Mouse (Mus musculus) stomach, embryonic 16.5 days (tissue): ENCODE data around the gene Jazf1. TPM values are rescaled to one million over a fixed set of nuclear protein-coding genes. Genes with fewer than 3 reads are reported as not detected.

ENCODE experiments used
- ATAC-seq: fragments of 200-750 bp; cut with Nextera tagmentation; 2 replicates; pipeline ENCODE4 v1.8.0; 2017; ENCODE audit warnings: moderate number of reproducible peaks, moderate TSS enrichment; ENCODE audit not compliant: insufficient read depth, low FRiP score
- H3K27ac ChIP-seq: fragments of 300-500 bp; sonication (generic); 2 replicates; pipeline ENCODE4 v1.5.1; 2014; ENCODE audit warnings: low read length
- H3K27me3 ChIP-seq: fragments of 300-500 bp; sonication (generic); 2 replicates; pipeline ENCODE4 v1.6.1; 2014; ENCODE audit warnings: low read length, control low read depth, mixed read lengths; ENCODE audit not compliant: control insufficient read depth, insufficient read depth
- H3K36me3 ChIP-seq: fragments of 300-500 bp; sonication (generic); 2 replicates; pipeline ENCODE4 v1.6.1; 2014; ENCODE audit warnings: low read length; ENCODE audit not compliant: control insufficient read depth, insufficient read depth
- H3K4me1 ChIP-seq: fragments of 300-500 bp; sonication (generic); 2 replicates; pipeline ENCODE4 v1.6.1; 2014; ENCODE audit warnings: low read length, control low read depth, mixed read lengths; ENCODE audit not compliant: control insufficient read depth, insufficient read depth
- H3K4me2 ChIP-seq: fragments of 300-500 bp; sonication (generic); 2 replicates; pipeline ENCODE4 v1.6.1; 2014; ENCODE audit warnings: low read depth, low read length, mixed read lengths
- H3K4me3 ChIP-seq: fragments of 300-500 bp; sonication (generic); replicated peaks from 2 replicates; pipeline ENCODE4 v1.5.1; 2014; ENCODE audit warnings: mild to moderate bottlenecking, low read length
- H3K9ac ChIP-seq: fragments of 300-500 bp; sonication (generic); 2 replicates; pipeline ENCODE4 v1.6.1; 2014; ENCODE audit warnings: low read length
- H3K9me3 ChIP-seq: fragments of 300-500 bp; sonication (generic); replicated peaks from 2 replicates; pipeline ENCODE4 v1.6.1; 2016; ENCODE audit warnings: low read length, control low read depth; ENCODE audit not compliant: control insufficient read depth
- WGBS: fragments of 180-500 bp; shearing (Covaris S2); extraction: QIAGEN DNeasy Blood & Tissue Kit; methylation state at CpG from one replicate; pipeline ENCODE4 v1.1.7; 2014; 5-methylcytosine and 5-hydroxymethylcytosine counted together
- polyA plus RNA-seq: library from polyadenylated mRNA; unstranded; fragments of >200 nt; fragmentation: Nextera tagmentation; extraction: Ambion mirVana; gene quantifications from 2 replicates; pipeline ENCODE4 v1.2.1, GENCODE M21; 2015

Gene Jazf1
- polyA plus RNA-seq, 1 experiment from 2014 or later: 8.3 TPM

GRCm38 (mm10) chr6:52954441-52954840 lies 114.0 kb downstream of the Jazf1 start:
- WGBS: 44% methylated on average over 9 of the region's 9 CpGs
- Histone ChIP-seq H3K9ac (no peak overlapping the region), H3K27ac (peak overlapping the region; percentile 51), H3K4me2 (no peak overlapping the region), H3K9me3 (no peaks in the 10 kb centered on the region), H3K36me3 (no peaks in the 10 kb centered on the region), H3K4me1 (peaks cover 16% of the 10 kb centered on the region), H3K27me3 (no peaks in the 10 kb centered on the region), H3K4me3 (no peak overlapping the region)
- peak; percentile 64; the same call in 1 of the 2 replicates for ATAC-seq

GRCm38 (mm10) chr6:52952526-52952900 lies 115.9 kb downstream of the Jazf1 start:
- Histone ChIP-seq H3K4me1 (peaks cover 16% of the 10 kb centered on the region), H3K9ac (no peak overlapping the region), H3K27me3 (no peaks in the 10 kb centered on the region), H3K27ac (no peak overlapping the region), H3K9me3 (no peaks in the 10 kb centered on the region), H3K36me3 (no peaks in the 10 kb centered on the region), H3K4me3 (no peak overlapping the region), H3K4me2 (no peak overlapping the region)
- WGBS: 70% methylated on average over 8 of the region's 8 CpGs
- no peak for ATAC-seq

- no peaks in the 10 kb centered on the region for H3K36me3 ChIP-seq
- peaks cover 16% of the 10 kb centered on the region for H3K4me1 ChIP-seq
- H3K9ac ChIP-seq: no peak overlapping the region
- ATAC-seq: 0 out of 2 replicates have a peak, but pooled peaks have one; percentile 29
- H3K4me3 ChIP-seq: no peak overlapping the region
- H3K4me2 ChIP-seq: no peak overlapping the region
- no peaks in the 10 kb centered on the region for H3K9me3 ChIP-seq
- WGBS: 71% methylated on average over 7 of the region's 7 CpGs
- no peaks in the 10 kb centered on the region for H3K27me3 ChIP-seq
- no peak overlapping the region for H3K27ac ChIP-seq
Observed at GRCm38 (mm10) chr6:52951871-52952525, 116.4 kb downstream of the Jazf1 start.

GRCm38 (mm10) chr6:52950371-52950770 lies 118.1 kb downstream of the Jazf1 start:
- H3K4me1 ChIP-seq: peaks cover 15% of the 10 kb centered on the region
- H3K9me3 ChIP-seq: no peaks in the 10 kb centered on the region
- 62% methylated on average over 5 of the region's 5 CpGs for WGBS
- H3K27ac ChIP-seq: no peak overlapping the region
- ATAC-seq: no peak
- H3K4me2 ChIP-seq: no peak overlapping the region
- no peak overlapping the region for H3K4me3 ChIP-seq
- H3K27me3 ChIP-seq: no peaks in the 10 kb centered on the region
- H3K9ac ChIP-seq: no peak overlapping the region
- H3K36me3 ChIP-seq: no peaks in the 10 kb centered on the region

DNA sequence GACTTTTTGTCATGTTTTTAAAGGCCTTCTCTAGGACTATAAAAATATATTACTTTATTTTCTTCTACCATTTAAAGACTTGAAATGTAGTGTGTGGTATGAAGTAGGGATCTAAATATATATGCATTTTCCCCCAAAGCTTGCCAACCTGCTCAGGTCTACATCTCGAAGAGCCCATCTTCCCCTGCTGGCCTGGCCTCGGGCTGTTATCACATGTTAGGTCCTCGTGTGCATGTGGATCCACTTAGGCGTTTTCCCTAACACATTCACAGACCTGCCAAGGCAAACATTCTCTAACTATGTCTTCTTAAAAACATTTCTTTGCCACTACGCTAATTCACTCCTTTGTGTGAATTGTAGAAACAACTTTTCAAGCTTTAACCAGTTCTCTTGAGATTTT lies 125.9 kb downstream of the Jazf1 start:
- no peak for ATAC-seq

DNA sequence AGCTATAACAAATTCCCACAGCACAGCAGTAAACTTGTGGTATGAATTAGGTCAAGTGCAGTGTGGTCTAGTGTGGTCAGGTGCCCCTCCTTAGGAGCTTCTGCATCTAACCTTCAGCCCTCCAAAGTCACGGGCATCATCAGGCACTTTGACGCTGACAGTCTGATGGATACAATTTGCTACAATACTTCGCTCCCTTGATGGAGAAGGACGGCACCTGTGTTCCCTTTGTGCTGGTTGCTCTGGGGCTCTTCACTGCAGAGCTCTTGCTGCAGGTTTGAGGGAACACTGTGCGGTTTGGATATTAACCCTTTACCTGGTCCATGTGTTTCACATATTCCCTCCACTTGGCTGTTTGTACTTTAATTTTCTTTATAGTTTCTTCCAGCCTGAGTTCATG lies 126.3 kb downstream of the Jazf1 start:
- Histone ChIP-seq H3K9ac (no peak overlapping the region), H3K27ac (no peak overlapping the region), H3K4me3 (no peak overlapping the region), H3K27me3 (no peaks in the 10 kb centered on the region), H3K4me2 (no peak overlapping the region), H3K36me3 (no peaks in the 10 kb centered on the region), H3K4me1 (peaks cover 5% of the 10 kb centered on the region; the same call in 1 of the 2 replicates), H3K9me3 (no peaks in the 10 kb centered on the region)
- ATAC-seq: no peak
- 76% methylated on average over 5 of the region's 5 CpGs for WGBS

More for the DNA sequence above, 125.9 kb downstream of the Jazf1 start:
- Histone ChIP-seq H3K9ac (no peak overlapping the region), H3K4me3 (no peak overlapping the region), H3K4me1 (peaks cover 5% of the 10 kb centered on the region; the same call in 1 of the 2 replicates), H3K4me2 (no peak overlapping the region), H3K27ac (no peak overlapping the region), H3K36me3 (no peaks in the 10 kb centered on the region), H3K9me3 (no peaks in the 10 kb centered on the region), H3K27me3 (no peaks in the 10 kb centered on the region)
- 68% methylated on average over 5 of the region's 5 CpGs for WGBS

GRCm38 (mm10) chr6:52937916-52938315 lies 130.5 kb downstream of the Jazf1 start:
- H3K4me1 ChIP-seq: peaks cover 7% of the 10 kb centered on the region; the same call in 1 of the 2 replicates
- H3K9me3 ChIP-seq: no peaks in the 10 kb centered on the region
- no peak overlapping the region for H3K4me2 ChIP-seq
- H3K9ac ChIP-seq: no peak overlapping the region
- no peaks in the 10 kb centered on the region for H3K36me3 ChIP-seq
- no peaks in the 10 kb centered on the region for H3K27me3 ChIP-seq
- no peak overlapping the region for H3K4me3 ChIP-seq
- H3K27ac ChIP-seq: no peak overlapping the region
- no peak for ATAC-seq
- WGBS: 64% methylated on average over 3 of the region's 3 CpGs

DNA sequence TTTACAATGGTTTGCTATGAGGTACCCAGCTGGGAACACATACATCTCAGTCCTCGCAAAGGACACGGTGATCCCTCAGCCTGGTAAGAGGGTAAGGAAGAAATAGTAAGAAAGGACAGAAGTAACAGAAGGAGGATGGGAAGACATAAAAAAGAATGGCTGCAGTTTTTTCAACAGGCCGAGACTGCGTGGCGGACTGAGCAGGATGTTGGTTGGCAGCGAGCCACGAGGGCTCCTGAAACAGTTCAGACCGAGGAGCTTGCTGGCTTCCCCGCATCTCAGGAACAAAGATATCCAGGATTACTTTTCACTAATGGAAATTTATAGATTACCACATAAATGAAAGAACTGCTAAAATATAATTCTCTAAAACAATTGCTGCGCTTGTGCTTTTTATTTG lies 131.4 kb downstream of the Jazf1 start:
- Histone ChIP-seq H3K4me1 (peaks cover 7% of the 10 kb centered on the region; the same call in 1 of the 2 replicates), H3K9ac (no peak overlapping the region), H3K36me3 (no peaks in the 10 kb centered on the region), H3K27ac (no peak overlapping the region; the same call in 1 of the 2 replicates), H3K9me3 (no peaks in the 10 kb centered on the region), H3K4me3 (no peak overlapping the region), H3K27me3 (no peaks in the 10 kb centered on the region), H3K4me2 (no peak overlapping the region)
- no peak for ATAC-seq
- 31% methylated on average over 10 of the region's 10 CpGs for WGBS

DNA sequence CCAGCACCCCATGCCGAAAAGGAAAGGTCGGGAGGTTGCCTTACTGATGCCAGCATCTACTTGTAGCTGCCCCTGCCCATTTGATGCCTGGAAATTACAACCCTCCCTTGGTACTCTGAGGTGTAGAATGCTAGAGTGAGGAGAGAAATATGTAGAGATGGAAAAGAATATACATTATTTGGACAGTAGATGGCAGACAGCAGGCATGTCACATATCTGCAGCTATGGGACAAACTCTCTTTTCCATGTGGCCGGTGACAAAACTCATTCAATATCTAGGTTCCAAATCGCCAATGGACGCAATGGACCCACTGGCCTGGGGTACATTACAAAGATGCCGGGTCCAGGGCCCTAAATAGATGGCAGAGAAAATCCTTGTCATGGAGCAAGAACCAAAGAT lies 134.4 kb downstream of the Jazf1 start:
- Histone ChIP-seq H3K4me3 (no peak overlapping the region), H3K4me2 (no peak overlapping the region), H3K9ac (no peak overlapping the region), H3K4me1 (peaks cover 7% of the 10 kb centered on the region; the same call in 1 of the 2 replicates), H3K9me3 (no peaks in the 10 kb centered on the region), H3K36me3 (no peaks in the 10 kb centered on the region), H3K27ac (no peak overlapping the region), H3K27me3 (no peaks in the 10 kb centered on the region)
- no peak for ATAC-seq
- WGBS: 85% methylated on average over 6 of the region's 6 CpGs
